In the genomic region with DNA sequence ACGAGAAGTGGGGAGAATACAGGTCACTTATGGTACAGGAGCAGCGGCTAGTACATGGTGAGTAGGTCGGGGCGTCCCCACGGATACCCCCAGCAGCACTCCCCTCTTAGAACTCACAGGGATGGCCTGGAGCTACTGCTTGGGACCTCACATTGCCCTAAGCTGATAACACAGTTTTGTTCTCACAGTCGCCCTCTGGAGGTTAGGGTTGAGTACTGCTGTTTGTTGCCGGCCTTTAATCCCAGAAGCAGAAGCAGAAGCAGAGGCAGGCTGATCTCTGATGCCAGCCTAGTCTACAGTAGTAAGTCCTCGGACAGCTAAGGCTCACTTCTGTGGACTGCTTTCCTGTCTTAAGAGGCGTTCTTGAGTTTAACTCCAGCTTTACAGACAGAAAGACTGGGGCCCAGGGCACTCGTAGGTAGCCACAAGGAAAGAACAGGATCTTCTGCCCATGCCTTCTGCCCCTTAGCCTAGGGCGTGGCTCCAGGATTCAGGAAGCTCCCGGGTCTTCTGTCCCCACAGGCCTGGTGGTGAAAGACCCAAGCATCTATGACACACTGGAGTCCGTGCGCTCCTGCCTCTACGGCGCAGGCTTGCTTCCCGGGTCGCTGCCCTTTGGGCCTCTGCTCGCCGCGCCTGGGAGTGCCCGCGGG, we compare ENCODE assay signal across 9 mouse cellular contexts. TPM values are rescaled to one million over a fixed set of nuclear protein-coding genes. Genes with fewer than 3 reads are reported as not detected.
DNase-seq lines count a peak whose midpoint lies in the region; ATAC-seq and TF ChIP-seq lines count a peak whose summit lies in the region.
"Had no signal": no experiment of that assay in that cellular context is flagged by ENCODE, and none has a peak within 500 bp of the region (broad histone marks: within the 10 kb centered on the region; RNA-seq: fewer than 3 reads in every experiment).

No protein-coding gene starts in this region.

- H3K4me2 ChIP-seq in forebrain, postnatal 0 days (ENCODE audit: low read depth): peak overlapping the region; percentile 21; the same call in 1 of the 2 replicates
- H3K4me2 ChIP-seq in kidney, embryonic 16.5 days (replicated peaks; ENCODE audit: low read depth, low read length): peak overlapping the region; percentile 53
- peak overlapping the region; percentile 23; the same call in 1 of the 2 replicates for H3K4me2 ChIP-seq in midbrain, embryonic 11.5 days

- H3K9ac ChIP-seq in forebrain, postnatal 0 days: no peak overlapping the region
- H3K9ac ChIP-seq in kidney, embryonic 16.5 days (replicated peaks; ENCODE audit: low read length): peak overlapping the region; percentile 62
- H3K9ac ChIP-seq in midbrain, embryonic 11.5 days (ENCODE audit: low read length): no peak overlapping the region

- H3K36me3 ChIP-seq in forebrain, postnatal 0 days (ENCODE audit: insufficient read depth): peaks cover 13% of the 10 kb centered on the region
- H3K36me3 ChIP-seq in kidney, embryonic 16.5 days (ENCODE audit: insufficient read depth, low read length): peaks cover 17% of the 10 kb centered on the region
- peaks cover 7% of the 10 kb centered on the region; the same call in 1 of the 2 replicates for H3K36me3 ChIP-seq in midbrain, embryonic 11.5 days (ENCODE audit: control insufficient read depth, insufficient read depth, low read length)
- H3K36me3 ChIP-seq: G1E had no signal

- no peak overlapping the region for H3K4me3 ChIP-seq in forebrain, postnatal 0 days (ENCODE audit: low read depth, low read length)
- H3K4me3 ChIP-seq in kidney, embryonic 16.5 days (ENCODE audit: low read length): peak overlapping the region; percentile 33; the same call in 1 of the 2 replicates
- H3K4me3 ChIP-seq in midbrain, embryonic 11.5 days (ENCODE audit: low read depth, low read length): no peak overlapping the region

- DNase-seq in adrenal gland, postnatal 14 days: peak; percentile 65
- DNase-seq in adrenal gland, postnatal 25 days: no peak
- DNase-seq in ES-CJ7 (ENCODE audit: low read depth, low spot score): peak; percentile 90
- DNase-seq in forebrain, postnatal 0 days: no peak
- peak; percentile 85 for DNase-seq in midbrain, embryonic 11.5 days (ENCODE audit: low spot score, missing footprints)
- DNase-seq in ovary, adult 18-20 months (ENCODE audit: low spot score): no peak
- no peak for DNase-seq in layer of hippocampus, adult 11-12 months (ENCODE audit: low spot score)

- no peaks in the 10 kb centered on the region for H3K4me1 ChIP-seq in forebrain, postnatal 0 days (ENCODE audit: insufficient read depth)
- H3K4me1 ChIP-seq in kidney, embryonic 16.5 days (ENCODE audit: insufficient read depth, low read length): peaks cover 45% of the 10 kb centered on the region
- H3K4me1 ChIP-seq in midbrain, embryonic 11.5 days (ENCODE audit: control insufficient read depth, insufficient read depth, low read length): peaks cover 7% of the 10 kb centered on the region; the same call in 1 of the 2 replicates

- H3K9me3 ChIP-seq in forebrain, postnatal 0 days (ENCODE audit: low read length): no peaks in the 10 kb centered on the region
- no peaks in the 10 kb centered on the region for H3K9me3 ChIP-seq in kidney, embryonic 16.5 days (ENCODE audit: low read length)
- H3K9me3 ChIP-seq in midbrain, embryonic 11.5 days (ENCODE audit: control insufficient read depth, low read length): no peaks in the 10 kb centered on the region

- no peaks in the 10 kb centered on the region for H3K27me3 ChIP-seq in forebrain, postnatal 0 days (ENCODE audit: insufficient read depth, low read length)
- no peaks in the 10 kb centered on the region for H3K27me3 ChIP-seq in kidney, embryonic 16.5 days (ENCODE audit: insufficient read depth, low read length)
- H3K27me3 ChIP-seq in midbrain, embryonic 11.5 days (ENCODE audit: control insufficient read depth, insufficient read depth, low read length): no peaks in the 10 kb centered on the region

- ATAC-seq in forebrain, postnatal 0 days: no peak
- no peak for ATAC-seq in kidney, embryonic 16.5 days (ENCODE audit: low FRiP score, low TSS enrichment)
- ATAC-seq in midbrain, embryonic 11.5 days (ENCODE audit: low FRiP score): no peak

- peak; percentile 42 for TF ChIP-seq CTCF in forebrain, postnatal 0 days (IDR thresholded peaks at IDR 0.05; ENCODE audit: low read depth)

- 86% methylated on average over 23 of the region's 23 CpGs for WGBS in forebrain, postnatal 0 days
- WGBS in kidney, embryonic 16.5 days: 72% methylated on average over 23 of the region's 23 CpGs
- 81% methylated on average over 23 of the region's 23 CpGs for WGBS in midbrain, embryonic 11.5 days

- H3K27ac ChIP-seq in forebrain, postnatal 0 days (ENCODE audit: low read depth, low read length): no peak overlapping the region
- no peak overlapping the region for H3K27ac ChIP-seq in kidney, embryonic 16.5 days (ENCODE audit: low read length)
- H3K27ac ChIP-seq in midbrain, embryonic 11.5 days (ENCODE audit: low read depth, low read length): no peak overlapping the region

RNA-seq across cellular contexts. Expression of a gene that starts 7.1 kb away (rescaled TPM):
- total RNA-seq in adrenal gland, postnatal 14 days (2021): 20.7 and 29.7 TPM in 2 replicates
- 9.8 and 16.3 TPM in 2 replicates for total RNA-seq in adrenal gland, postnatal 25 days (2021)
- total RNA-seq in forebrain, postnatal 0 days (2014; rRNA removed): 8.8 and 11.1 TPM in 2 replicates
- polyA plus RNA-seq in forebrain, postnatal 0 days (2015; fragmentation: Nextera tagmentation; extraction: Ambion mirVana): 3.3 and 3.4 TPM in 2 replicates
- polyA plus RNA-seq in kidney, embryonic 16.5 days (2015; fragmentation: Nextera tagmentation; extraction: Ambion mirVana): 3.2 and 3.4 TPM in 2 replicates
- polyA plus RNA-seq in midbrain, embryonic 11.5 days (2014; fragmentation: Nextera tagmentation; extraction: Ambion mirVana): 3.6 and 4.5 TPM in 2 replicates

RNA-seq across cellular contexts. Expression of a gene that starts 22.9 kb away (rescaled TPM):
- 357 and 680 TPM in 2 replicates for total RNA-seq in adrenal gland, postnatal 14 days (2021)
- total RNA-seq in adrenal gland, postnatal 25 days (2021): 98.7 and 131 TPM in 2 replicates
- total RNA-seq in forebrain, postnatal 0 days (2014; rRNA removed): 8.9 and 9.6 TPM in 2 replicates
- 8.5 and 9.0 TPM in 2 replicates for polyA plus RNA-seq in forebrain, postnatal 0 days (2015; fragmentation: Nextera tagmentation; extraction: Ambion mirVana)
- polyA plus RNA-seq in kidney, embryonic 16.5 days (2015; fragmentation: Nextera tagmentation; extraction: Ambion mirVana): 10.8 and 11.9 TPM in 2 replicates
- polyA plus RNA-seq in midbrain, embryonic 11.5 days (2014; fragmentation: Nextera tagmentation; extraction: Ambion mirVana): 1.3 TPM in 2 replicates
- total RNA-seq: G1E had no signal

RNA-seq across cellular contexts. Expression of a gene that starts 53.0 kb away (rescaled TPM):
- total RNA-seq in adrenal gland, postnatal 14 days (2021): 64.4 and 97.1 TPM in 2 replicates
- total RNA-seq in adrenal gland, postnatal 25 days (2021): 40.6 and 44.5 TPM in 2 replicates
- total RNA-seq in forebrain, postnatal 0 days (2014; rRNA removed): 56.3 and 60.0 TPM in 2 replicates
- 81.3 and 94.4 TPM in 2 replicates for polyA plus RNA-seq in forebrain, postnatal 0 days (2015; fragmentation: Nextera tagmentation; extraction: Ambion mirVana)
- 78.2 and 87.0 TPM in 2 replicates for polyA plus RNA-seq in kidney, embryonic 16.5 days (2015; fragmentation: Nextera tagmentation; extraction: Ambion mirVana)
- polyA plus RNA-seq in midbrain, embryonic 11.5 days (2014; fragmentation: Nextera tagmentation; extraction: Ambion mirVana): 57.9 and 67.4 TPM in 2 replicates

RNA-seq across cellular contexts. Expression of a gene that starts 57.3 kb away (rescaled TPM):
- total RNA-seq in adrenal gland, postnatal 14 days (2021): 9.0 and 11.2 TPM in 2 replicates
- 9.0 and 11.2 TPM in 2 replicates for total RNA-seq in adrenal gland, postnatal 25 days (2021)
- total RNA-seq in forebrain, postnatal 0 days (2014; rRNA removed): 74.2 and 80.4 TPM in 2 replicates
- polyA plus RNA-seq in forebrain, postnatal 0 days (2015; fragmentation: Nextera tagmentation; extraction: Ambion mirVana): 13.2 and 17.4 TPM in 2 replicates
- 7.4 and 8.8 TPM in 2 replicates for polyA plus RNA-seq in kidney, embryonic 16.5 days (2015; fragmentation: Nextera tagmentation; extraction: Ambion mirVana)
- polyA plus RNA-seq in midbrain, embryonic 11.5 days (2014; fragmentation: Nextera tagmentation; extraction: Ambion mirVana): 14.7 and 15.2 TPM in 2 replicates
- polyA plus RNA-seq: G1E had no signal

Comparison
In these comparisons a context has a peak if more than half of its experiments do, and no peak if none do; other contexts are left out.
1. DNase-seq: peak in adrenal gland, postnatal 14 days (single experiment), ES-CJ7 (single experiment) and midbrain, embryonic 11.5 days (single experiment); none in adrenal gland, postnatal 25 days (single experiment), forebrain, postnatal 0 days (single experiment), ovary, adult 18-20 months (single experiment) and layer of hippocampus, adult 11-12 months (single experiment).
2. Peak in every context shown above with its lines, with median percentiles within 50 percentile points of each other: H3K4me2 ChIP-seq.